Mouse (Mus musculus) neural tube, embryonic 13.5 days (tissue): ENCODE results near the gene Safb2. TPM values are rescaled to one million over a fixed set of nuclear protein-coding genes. Genes with fewer than 3 reads are reported as not detected.

Source experiments
- ATAC-seq: fragments of 200-750 bp; cut with Nextera tagmentation; 2 replicates; pipeline ENCODE4 v1.8.0; 2017; ENCODE audit warnings: low read depth, mild to moderate bottlenecking, moderate TSS enrichment, moderate library complexity
- H3K27ac ChIP-seq: fragments of 300-500 bp; sonication (generic); replicated peaks from 2 replicates; pipeline ENCODE4 v1.5.1; 2015; ENCODE audit warnings: moderate library complexity, mild to moderate bottlenecking, inconsistent platforms
- H3K27me3 ChIP-seq: fragments of 300-500 bp; sonication (generic); 2 replicates; pipeline ENCODE4 v1.6.1; 2015; ENCODE audit warnings: mild to moderate bottlenecking, inconsistent platforms
- H3K36me3 ChIP-seq: fragments of 300-500 bp; sonication (generic); 2 replicates; pipeline ENCODE4 v1.6.1; 2015; ENCODE audit warnings: mild to moderate bottlenecking, inconsistent platforms
- H3K4me1 ChIP-seq: fragments of 300-500 bp; sonication (generic); replicated peaks from 2 replicates; pipeline ENCODE4 v1.6.1; 2015; ENCODE audit warnings: inconsistent platforms
- H3K4me2 ChIP-seq: fragments of 300-500 bp; sonication (generic); 2 replicates; pipeline ENCODE4 v1.6.1; 2015; ENCODE audit warnings: inconsistent platforms, mild to moderate bottlenecking, moderate library complexity
- H3K4me3 ChIP-seq: fragments of 300-500 bp; sonication (generic); 2 replicates; pipeline ENCODE4 v1.5.1; 2015; ENCODE audit warnings: mild to moderate bottlenecking, inconsistent platforms
- H3K9ac ChIP-seq: fragments of 300-500 bp; sonication (generic); 2 replicates; pipeline ENCODE4 v1.6.1; 2015; ENCODE audit warnings: moderate library complexity, mild to moderate bottlenecking, inconsistent platforms
- H3K9me3 ChIP-seq: fragments of 300-500 bp; sonication (generic); 2 replicates; pipeline ENCODE4 v1.6.1; 2016; ENCODE audit warnings: inconsistent platforms
- WGBS: fragments of 180-500 bp; shearing (Covaris S2); methylation state at CpG from one replicate; pipeline ENCODE4 v1.1.7; 2015; 5-methylcytosine and 5-hydroxymethylcytosine counted together
- polyA plus RNA-seq: library from polyadenylated mRNA; unstranded; fragments of >200 nt; fragmentation: Nextera tagmentation; extraction: Ambion mirVana; gene quantifications from 2 replicates; pipeline ENCODE4 v1.2.1, GENCODE M21; 2015

Safb2 gene
- polyA plus RNA-seq, 1 experiment from 2014 or later, result 67.6 TPM

DNA sequence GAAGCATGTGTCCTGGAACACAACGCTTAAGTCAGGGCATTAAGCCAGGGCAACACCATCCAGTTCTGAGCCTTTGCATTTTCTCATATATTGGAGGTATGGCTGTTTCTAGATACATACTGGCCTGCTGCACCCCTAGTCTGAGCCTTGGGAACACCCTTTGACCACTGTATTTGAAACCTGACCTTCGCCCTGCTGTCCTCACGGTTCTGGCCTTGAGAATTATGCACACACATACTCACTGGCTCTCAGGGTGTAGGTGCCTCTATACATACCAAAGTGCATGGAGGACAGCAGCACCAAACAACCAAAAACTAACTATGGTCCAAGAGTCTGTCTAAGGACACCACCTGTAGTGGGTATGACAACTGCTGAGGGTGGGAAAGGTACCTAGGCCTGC lies 11.4 kb downstream of the Safb2 start:
- 86% methylated on average over 3 of the region's 3 CpGs for WGBS
- H3K27ac ChIP-seq, result 0 out of 2 replicates have a peak overlapping the region, but pooled peaks have one; percentile 1
- H3K9ac ChIP-seq, result no peak overlapping the region
- no peak for ATAC-seq
- H3K27me3 ChIP-seq, result no peaks in the 10 kb centered on the region
- H3K36me3 ChIP-seq, result peaks cover 95% of the 10 kb centered on the region
- no peaks in the 10 kb centered on the region for H3K9me3 ChIP-seq
- H3K4me2 ChIP-seq, result no peak overlapping the region
- peaks cover 7% of the 10 kb centered on the region; the same call in 1 of the 2 replicates for H3K4me1 ChIP-seq
- H3K4me3 ChIP-seq, result no peak overlapping the region

DNA sequence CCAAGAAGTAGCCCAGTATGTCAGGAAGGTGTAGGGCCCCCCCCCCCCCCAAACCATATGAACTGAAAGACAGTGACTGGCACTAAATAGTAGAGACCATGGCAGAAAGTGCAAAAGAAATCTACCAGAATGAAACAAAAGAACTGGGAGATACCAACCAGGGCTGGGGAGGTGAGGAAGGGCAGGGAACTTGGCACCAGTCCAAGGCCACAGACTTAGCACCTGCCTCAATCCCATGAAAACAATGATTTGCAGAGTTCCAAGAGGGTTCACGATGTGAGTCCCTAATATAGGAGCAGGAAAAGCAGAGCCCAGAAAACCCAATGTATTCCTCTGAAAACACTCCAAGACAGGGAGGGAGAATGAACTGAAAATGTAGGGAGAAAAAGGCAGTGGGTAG lies 12.2 kb downstream of the Safb2 start:
- H3K36me3 ChIP-seq, result peaks cover 95% of the 10 kb centered on the region
- 43% methylated on average over 1 of the region's 1 CpGs for WGBS
- H3K4me2 ChIP-seq, result no peak overlapping the region
- no peak overlapping the region for H3K9ac ChIP-seq
- H3K9me3 ChIP-seq, result no peaks in the 10 kb centered on the region
- 0 out of 2 replicates have a peak overlapping the region, but pooled peaks have one; percentile 1 for H3K27ac ChIP-seq
- H3K4me3 ChIP-seq, result no peak overlapping the region
- peaks cover 7% of the 10 kb centered on the region; the same call in 1 of the 2 replicates for H3K4me1 ChIP-seq
- no peaks in the 10 kb centered on the region for H3K27me3 ChIP-seq
- ATAC-seq, result no peak

DNA sequence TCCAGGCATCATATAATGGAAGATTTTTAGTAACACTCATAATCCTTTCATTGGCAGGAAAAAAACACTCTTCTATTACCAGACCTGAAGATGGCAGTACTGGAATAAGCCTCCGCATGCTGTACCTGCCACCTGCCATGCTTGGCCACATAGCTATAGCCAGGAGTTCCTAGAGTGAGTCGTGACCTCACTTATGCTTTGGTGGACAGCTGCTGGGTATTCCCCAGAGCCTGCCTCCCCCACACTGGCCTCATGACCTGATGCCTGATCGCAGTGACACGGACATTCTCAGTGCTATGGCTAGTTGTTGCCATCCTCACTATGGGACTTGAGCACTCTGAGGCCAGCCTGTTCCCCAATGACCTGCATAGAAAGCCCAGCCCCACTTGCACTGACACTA lies 14.1 kb downstream of the Safb2 start:
- 90% methylated on average over 4 of the region's 4 CpGs for WGBS
- no peak overlapping the region for H3K27ac ChIP-seq
- H3K4me2 ChIP-seq, result no peak overlapping the region
- H3K9me3 ChIP-seq, result no peaks in the 10 kb centered on the region
- H3K27me3 ChIP-seq, result no peaks in the 10 kb centered on the region
- peaks cover 99% of the 10 kb centered on the region for H3K36me3 ChIP-seq
- H3K9ac ChIP-seq, result no peak overlapping the region
- no peak for ATAC-seq
- no peak overlapping the region for H3K4me3 ChIP-seq
- peaks cover 7% of the 10 kb centered on the region; the same call in 1 of the 2 replicates for H3K4me1 ChIP-seq

DNA sequence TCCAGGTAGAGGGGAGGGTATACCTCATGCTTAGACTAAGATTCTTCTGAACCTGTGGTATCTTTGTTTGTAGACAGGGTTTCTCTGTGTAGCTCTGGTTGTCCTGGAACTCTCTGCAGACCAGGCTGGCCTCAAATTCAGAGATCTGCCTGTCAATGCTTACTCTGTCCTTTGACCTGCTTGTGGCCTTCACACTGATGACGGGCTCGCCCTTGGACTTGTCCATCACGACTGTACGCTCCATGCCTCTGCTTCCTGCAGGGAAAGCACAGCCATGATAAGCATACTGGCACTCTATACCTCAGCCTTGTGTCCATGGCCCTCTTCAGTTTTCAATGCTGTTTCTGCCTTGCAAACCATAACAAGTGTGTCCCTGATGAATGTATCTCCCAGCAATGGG lies 17.0 kb downstream of the Safb2 start:
- 98% methylated on average over 4 of the region's 4 CpGs for WGBS
- Histone ChIP-seq H3K9me3 (no peaks in the 10 kb centered on the region), H3K4me2 (no peak overlapping the region), H3K4me1 (no peaks in the 10 kb centered on the region; the same call in 1 of the 2 replicates), H3K36me3 (peaks cover 100% of the 10 kb centered on the region), H3K9ac (no peak overlapping the region), H3K4me3 (no peak overlapping the region), H3K27ac (no peak overlapping the region), H3K27me3 (no peaks in the 10 kb centered on the region)
- ATAC-seq, result no peak

DNA sequence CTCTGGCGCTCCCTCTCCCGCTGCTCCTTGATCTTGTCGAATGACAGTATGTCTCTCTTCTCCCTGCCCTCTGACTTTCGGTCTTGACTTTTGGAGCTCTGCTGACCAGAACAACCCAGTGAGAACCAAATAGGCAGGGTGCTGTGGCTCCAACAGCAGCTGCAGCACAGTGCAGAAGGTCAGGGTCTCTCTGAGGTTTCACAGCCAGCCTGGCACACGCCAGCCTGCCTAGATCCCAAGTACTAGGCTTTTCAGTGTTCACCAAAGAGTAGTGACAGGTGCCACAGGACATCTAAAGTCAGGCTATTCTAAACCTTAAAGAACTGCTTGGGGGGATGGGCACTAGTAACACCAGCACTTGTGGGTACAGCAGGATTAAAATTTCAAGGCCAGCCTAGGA lies 17.5 kb downstream of the Safb2 start:
- no peaks in the 10 kb centered on the region; the same call in 1 of the 2 replicates for H3K4me1 ChIP-seq
- ATAC-seq, result no peak
- H3K4me3 ChIP-seq, result no peak overlapping the region
- H3K9me3 ChIP-seq, result no peaks in the 10 kb centered on the region
- no peak overlapping the region for H3K27ac ChIP-seq
- 92% methylated on average over 5 of the region's 5 CpGs for WGBS
- no peak overlapping the region for H3K9ac ChIP-seq
- H3K4me2 ChIP-seq, result no peak overlapping the region
- H3K27me3 ChIP-seq, result no peaks in the 10 kb centered on the region
- H3K36me3 ChIP-seq, result peaks cover 100% of the 10 kb centered on the region

DNA sequence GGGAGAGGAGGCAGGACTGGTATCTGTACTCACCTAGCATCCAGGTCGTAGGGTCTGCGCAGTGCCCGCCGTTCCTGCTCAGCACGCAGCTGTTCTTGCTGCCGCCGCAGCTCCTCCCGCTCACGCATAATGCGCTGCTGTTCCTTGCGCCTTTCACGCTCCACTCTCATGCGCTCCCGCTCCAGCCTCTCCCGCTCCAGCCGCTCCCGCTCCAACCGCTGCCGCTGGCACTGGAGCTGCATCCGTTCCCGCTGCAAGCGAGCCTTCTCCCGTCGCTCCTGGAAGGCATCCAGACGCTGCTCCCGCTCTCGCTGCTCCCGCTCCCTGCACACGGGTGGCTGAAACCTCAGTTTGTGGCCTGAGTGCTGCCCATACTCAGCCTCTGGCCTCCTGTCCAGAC lies 18.1 kb downstream of the Safb2 start:
- no peaks in the 10 kb centered on the region for H3K4me1 ChIP-seq
- H3K27ac ChIP-seq, result no peak overlapping the region
- H3K36me3 ChIP-seq, result peaks cover 100% of the 10 kb centered on the region
- ATAC-seq, result no peak
- H3K9me3 ChIP-seq, result no peaks in the 10 kb centered on the region
- no peak overlapping the region for H3K4me2 ChIP-seq
- H3K9ac ChIP-seq, result no peak overlapping the region
- 93% methylated on average over 29 of the region's 29 CpGs for WGBS
- no peak overlapping the region for H3K4me3 ChIP-seq
- no peaks in the 10 kb centered on the region for H3K27me3 ChIP-seq

DNA sequence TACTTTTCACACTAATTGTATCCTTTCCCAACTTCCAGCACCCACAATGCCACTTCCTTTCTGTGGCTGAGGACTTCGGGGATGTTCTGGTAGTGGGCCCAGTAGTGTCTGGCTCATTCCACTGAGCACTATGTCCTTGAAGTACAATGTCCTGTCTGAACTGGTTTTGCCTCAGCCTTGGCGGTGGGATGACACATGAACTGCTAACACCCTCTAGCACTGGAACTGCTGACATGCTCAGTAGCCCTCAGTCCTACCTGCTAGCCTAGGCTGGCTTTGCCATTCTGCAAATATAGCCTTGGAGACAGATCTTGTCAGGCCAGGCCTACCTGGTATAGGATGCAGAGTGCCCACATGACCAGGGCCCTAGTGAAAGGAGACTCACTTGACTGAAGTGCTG lies 22.5 kb downstream of the Safb2 start:
- ATAC-seq, result no peak
- H3K27me3 ChIP-seq, result no peaks in the 10 kb centered on the region
- H3K4me3 ChIP-seq, result no peak overlapping the region
- no peak overlapping the region for H3K9ac ChIP-seq
- 94% methylated on average over 2 of the region's 2 CpGs for WGBS
- no peaks in the 10 kb centered on the region for H3K9me3 ChIP-seq
- peaks cover 63% of the 10 kb centered on the region for H3K36me3 ChIP-seq
- no peak overlapping the region for H3K4me2 ChIP-seq
- H3K4me1 ChIP-seq, result no peaks in the 10 kb centered on the region
- no peak overlapping the region for H3K27ac ChIP-seq

DNA sequence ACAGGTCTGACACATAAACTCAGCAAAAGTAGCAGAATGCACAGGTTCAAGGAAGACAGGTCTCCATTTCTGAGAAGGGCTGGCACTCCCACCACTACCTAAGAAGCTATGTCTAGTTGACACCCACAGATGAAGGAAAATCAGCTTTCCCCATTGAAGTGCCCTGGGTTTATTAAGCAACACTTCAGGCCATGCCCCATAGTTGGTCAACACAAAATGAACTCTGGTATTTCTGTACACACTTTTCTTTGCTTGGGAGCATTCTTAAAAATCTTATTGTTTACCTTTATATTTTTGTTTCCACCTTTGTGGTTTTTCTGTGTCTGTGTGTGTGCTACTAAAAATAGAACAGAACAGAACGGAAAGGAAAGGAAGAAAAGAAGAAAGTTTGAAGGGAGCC lies 24.3 kb downstream of the Safb2 start:
- H3K36me3 ChIP-seq, result peaks cover 45% of the 10 kb centered on the region
- no peaks in the 10 kb centered on the region for H3K4me1 ChIP-seq
- H3K9ac ChIP-seq, result no peak overlapping the region
- no peaks in the 10 kb centered on the region for H3K9me3 ChIP-seq
- no peak overlapping the region for H3K4me3 ChIP-seq
- no peak overlapping the region for H3K4me2 ChIP-seq
- no peak for ATAC-seq
- no peak overlapping the region for H3K27ac ChIP-seq
- no peaks in the 10 kb centered on the region for H3K27me3 ChIP-seq
- 75% methylated on average over 1 of the region's 1 CpGs for WGBS

DNA sequence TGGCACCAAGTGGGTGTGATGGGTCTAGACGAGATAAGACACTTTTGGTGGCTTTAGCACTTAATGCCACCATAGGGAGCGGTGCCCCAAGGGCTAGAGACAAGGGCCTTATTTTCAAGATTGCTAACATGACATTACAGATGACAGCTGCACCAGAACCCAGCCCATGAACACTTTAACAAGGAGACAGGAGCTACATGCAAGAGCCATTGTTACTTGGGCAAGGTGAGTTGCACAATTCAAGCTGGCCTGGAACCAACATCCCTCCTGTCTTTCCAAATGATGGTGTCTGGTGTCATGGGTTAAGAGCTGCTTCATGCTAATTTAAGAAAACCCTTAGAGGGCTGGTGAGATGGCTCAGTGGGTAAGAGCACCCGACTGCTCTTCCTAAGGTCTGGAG lies 25.0 kb downstream of the Safb2 start:
- H3K4me3 ChIP-seq, result no peak overlapping the region
- H3K27ac ChIP-seq, result 0 out of 2 replicates have a peak overlapping the region, but pooled peaks have one; percentile 4
- no peak for ATAC-seq
- no peaks in the 10 kb centered on the region for H3K4me1 ChIP-seq
- no peak overlapping the region for H3K4me2 ChIP-seq
- H3K27me3 ChIP-seq, result no peaks in the 10 kb centered on the region
- 77% methylated on average over 3 of the region's 3 CpGs for WGBS
- H3K36me3 ChIP-seq, result peaks cover 38% of the 10 kb centered on the region
- H3K9ac ChIP-seq, result no peak overlapping the region
- H3K9me3 ChIP-seq, result no peaks in the 10 kb centered on the region

DNA sequence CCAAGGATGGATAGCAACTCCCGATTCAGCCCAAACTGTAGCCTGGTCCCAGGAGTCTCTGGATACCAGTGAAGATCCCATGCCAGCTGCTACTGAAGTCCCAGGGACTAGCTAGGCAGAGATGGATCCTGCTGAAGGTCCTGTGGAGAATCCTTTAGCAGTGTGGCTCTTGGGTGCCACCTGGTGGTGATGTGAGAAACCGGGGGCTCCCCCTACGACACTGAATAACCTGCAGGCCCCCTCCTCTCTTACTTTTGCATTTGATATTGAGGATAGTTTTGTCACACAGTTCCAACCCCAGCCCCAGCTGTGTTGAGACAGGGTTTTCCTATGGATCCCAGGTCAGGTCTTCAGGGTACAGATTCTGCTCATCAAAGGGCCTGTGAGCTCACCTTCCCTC lies 25.9 kb downstream of the Safb2 start:
- 0 out of 2 replicates have a peak overlapping the region, but pooled peaks have one; percentile 4 for H3K27ac ChIP-seq
- H3K4me1 ChIP-seq, result no peaks in the 10 kb centered on the region
- H3K27me3 ChIP-seq, result no peaks in the 10 kb centered on the region
- no peak overlapping the region for H3K4me3 ChIP-seq
- H3K9ac ChIP-seq, result no peak overlapping the region
- peak; percentile 75 for ATAC-seq
- H3K36me3 ChIP-seq, result peaks cover 28% of the 10 kb centered on the region
- 14% methylated on average over 3 of the region's 3 CpGs for WGBS
- no peak overlapping the region for H3K4me2 ChIP-seq
- H3K9me3 ChIP-seq, result no peaks in the 10 kb centered on the region

DNA sequence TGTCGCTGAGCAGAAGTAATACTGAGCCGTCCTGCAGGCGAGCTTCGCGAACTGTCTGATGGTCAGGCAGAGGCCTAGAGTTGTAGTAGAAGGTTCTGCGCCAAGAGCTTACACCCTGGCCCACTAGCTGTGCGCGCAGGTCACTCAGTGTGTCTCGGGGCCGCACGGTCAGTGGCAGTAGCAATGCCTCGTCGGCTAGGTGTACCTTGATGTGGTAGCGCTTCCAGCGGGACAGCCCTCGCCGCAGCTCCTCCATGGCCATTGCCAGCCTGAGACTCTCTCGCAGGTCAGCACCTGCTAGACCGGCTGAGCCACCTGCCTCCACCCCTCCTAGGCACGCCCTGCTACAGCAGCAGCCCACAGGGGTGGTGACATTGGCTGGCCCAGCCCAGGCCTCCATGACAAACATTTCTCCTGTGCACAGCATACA lies 30.2 kb downstream of the Safb2 start, which contains the start of gene Gm20219:
Gm20219 (minus strand) TSS at position 266 of the 430 bp plus-strand sequence.
- no peak within 1 kb of the TSS for H3K9ac ChIP-seq
- H3K27me3 ChIP-seq, result no peaks in the 10 kb centered on the region
- no peaks in the 10 kb centered on the region for H3K36me3 ChIP-seq
- ATAC-seq, result no peak
- H3K4me2 ChIP-seq, result no peak within 1 kb of the TSS
- no peak within 1 kb of the TSS for H3K27ac ChIP-seq
- H3K4me1 ChIP-seq, result peaks cover 28% of the 10 kb centered on the region
- no peak within 1 kb of the TSS for H3K4me3 ChIP-seq
- 81% methylated on average over 20 of the region's 20 CpGs for WGBS
- H3K9me3 ChIP-seq, result 0 out of 2 replicates have a peak, but pooled peaks cover 2% of the 10 kb centered on the region

DNA sequence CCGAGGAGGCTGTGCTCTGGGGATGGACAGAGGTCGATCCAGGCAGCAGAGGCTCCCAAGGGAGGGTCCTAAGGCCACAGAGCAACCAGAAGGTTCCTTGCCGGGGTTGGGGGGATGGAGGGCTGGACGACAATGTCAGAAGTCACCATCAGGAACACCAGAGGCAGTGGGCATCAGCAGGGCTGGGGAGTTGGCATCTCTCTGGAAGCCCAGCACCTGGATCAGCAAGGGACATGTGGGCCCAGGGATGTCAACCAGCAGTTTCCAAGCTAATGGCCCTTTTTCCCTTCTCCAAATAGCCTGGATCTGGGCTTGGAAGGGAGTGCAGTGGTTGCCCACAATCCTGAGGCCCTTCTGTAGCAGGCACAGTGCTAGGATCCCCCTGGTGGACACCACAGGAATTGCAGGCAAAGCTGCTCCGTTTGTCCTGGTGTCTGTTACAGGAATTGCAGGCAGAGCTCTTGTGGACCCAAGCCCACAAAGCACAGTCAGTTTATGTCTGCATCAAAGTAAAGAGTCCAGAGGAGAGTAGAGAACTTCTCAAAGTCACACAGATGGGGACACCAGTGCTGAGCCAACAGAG lies 31.5 kb downstream of the Safb2 start:
- no peaks in the 10 kb centered on the region for H3K36me3 ChIP-seq
- 0 out of 2 replicates have a peak, but pooled peaks cover 2% of the 10 kb centered on the region for H3K9me3 ChIP-seq
- H3K4me1 ChIP-seq, result peaks cover 40% of the 10 kb centered on the region
- ATAC-seq, result peak; percentile 16; the same call in 1 of the 2 replicates
- H3K27ac ChIP-seq, result peak overlapping the region; percentile 90
- WGBS, result 50% methylated on average over 5 of the region's 5 CpGs
- no peaks in the 10 kb centered on the region for H3K27me3 ChIP-seq
- H3K4me3 ChIP-seq, result no peak overlapping the region
- no peak overlapping the region for H3K9ac ChIP-seq
- no peak overlapping the region for H3K4me2 ChIP-seq
